Mouse (Mus musculus) gastrocnemius, adult 8-10 months (tissue): ENCODE measurements around the gene Appl1. TPM values are rescaled to one million over a fixed set of nuclear protein-coding genes. Genes with fewer than 3 reads are reported as not detected.

Experiments used
- DNase-seq, 2 experiments: peaks; one replicate each; pipeline ENCODE4 v3.0.0; 2022; ENCODE audit warnings: low spot score in 2 of 2
- total RNA-seq, 4 experiments: library from RNA; stranded (reverse); gene quantifications; 2 replicates each; pipeline ENCODE4 v1.2.4; 2022

Appl1 gene
- 10 to 100 TPM; 13.5 to 22.0 (median 18.2) TPM for total RNA-seq

GRCm38 (mm10) chr14:26971106-26971789, at the start of gene Appl1:
TSS of gene Appl1 (minus strand) at chr14:26971232.
- DNase-seq = no peak

DNA sequence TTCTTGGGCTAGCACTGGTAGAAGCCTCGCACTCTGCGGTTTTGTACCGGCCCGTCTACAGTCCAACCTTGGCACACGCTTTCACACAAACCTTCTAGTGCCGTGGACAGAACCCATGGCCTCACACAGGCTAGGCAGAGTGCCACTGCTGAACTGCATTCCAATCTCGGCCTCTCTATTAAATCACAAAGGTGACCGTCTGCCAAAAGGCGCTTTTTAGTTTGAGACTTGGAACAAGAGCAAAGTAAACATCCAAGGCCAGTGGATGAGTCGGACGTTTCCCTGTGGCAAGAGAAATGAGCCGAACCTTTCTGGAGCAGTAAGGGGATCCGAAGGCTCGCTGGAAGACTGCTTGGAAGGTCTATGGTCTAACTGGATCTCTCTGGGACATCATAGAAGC, 48.8 kb upstream of the Appl1 start:
- DNase-seq = no peak

DNA sequence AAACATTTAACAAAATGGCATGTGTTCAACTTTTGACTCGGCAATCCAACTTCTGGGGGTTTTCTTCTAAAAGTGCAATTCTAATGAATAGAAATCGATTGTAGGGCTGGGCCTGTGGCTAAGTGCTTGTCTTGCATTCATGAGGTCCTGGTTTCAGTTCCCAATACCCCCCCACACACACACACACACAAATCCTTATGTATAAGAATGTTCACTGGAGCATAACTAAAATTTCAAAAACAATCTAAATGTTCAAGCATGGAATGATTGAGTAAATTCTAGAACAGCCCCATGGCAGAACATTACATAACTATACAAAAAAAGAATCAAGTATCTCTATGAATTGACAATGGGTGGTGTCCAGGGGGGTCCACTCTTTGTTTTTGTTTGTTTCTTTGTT, 46.9 kb upstream of the Appl1 start:
- no peak for DNase-seq

- DNase-seq = no peak
Observed at GRCm38 (mm10) chr14:27013658-27014057, 42.6 kb upstream of the Appl1 start.

- no peak for DNase-seq
Observed at GRCm38 (mm10) chr14:27011561-27011960, 40.5 kb upstream of the Appl1 start.

GRCm38 (mm10) chr14:27005937-27006336, 34.9 kb upstream of the Appl1 start:
- no peak for DNase-seq

DNA sequence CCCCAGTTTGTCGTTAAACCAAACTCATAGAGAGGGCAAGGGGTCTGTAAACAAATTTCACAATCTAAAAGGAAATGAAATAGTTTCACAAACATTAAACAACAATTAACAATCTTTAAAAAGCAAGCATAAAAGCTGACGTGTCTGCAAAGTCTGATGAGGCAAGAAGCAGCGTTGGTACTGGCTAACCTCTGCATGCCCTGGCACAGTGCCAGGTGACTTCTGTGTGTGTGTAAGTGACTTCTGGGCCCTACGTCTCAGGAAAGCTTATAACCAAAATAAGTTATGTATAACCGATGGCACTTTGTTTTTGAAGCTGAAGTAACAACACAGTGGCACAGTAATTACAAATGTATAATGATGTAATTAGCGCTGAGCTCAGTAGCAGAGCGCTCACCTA, 33.9 kb upstream of the Appl1 start:
- no peak for DNase-seq

DNA sequence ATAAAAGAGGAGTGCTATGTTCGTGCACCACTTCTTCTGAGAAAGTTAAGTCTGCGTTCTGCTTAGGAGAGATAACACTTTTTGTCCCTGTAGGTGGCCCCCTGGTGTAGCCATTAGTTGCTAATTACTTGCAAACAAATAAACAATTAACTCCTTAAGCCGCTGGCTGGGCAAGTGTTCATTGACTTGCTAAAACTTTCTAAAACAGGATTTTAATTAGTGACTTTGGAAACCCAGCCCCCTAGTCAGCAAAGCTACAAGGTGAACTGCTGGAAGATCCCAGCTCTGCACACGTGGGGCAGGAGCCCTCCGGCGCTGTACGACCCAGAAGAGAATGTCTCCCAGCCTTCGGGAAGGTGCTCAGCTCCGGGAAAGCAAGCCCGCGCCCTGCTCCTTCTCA, 29.4 kb upstream of the Appl1 start:
- DNase-seq = no peak

- DNase-seq = no peak
Observed at GRCm38 (mm10) chr14:26996257-26996656, 25.2 kb upstream of the Appl1 start.

GRCm38 (mm10) chr14:26994211-26994741, 23.2 kb upstream of the Appl1 start, which contains the start of gene Hesx1:
TSS of gene Hesx1 (plus strand) at chr14:26994416.
- peak in 1 of 2 experiments; percentile 5 for DNase-seq

DNA sequence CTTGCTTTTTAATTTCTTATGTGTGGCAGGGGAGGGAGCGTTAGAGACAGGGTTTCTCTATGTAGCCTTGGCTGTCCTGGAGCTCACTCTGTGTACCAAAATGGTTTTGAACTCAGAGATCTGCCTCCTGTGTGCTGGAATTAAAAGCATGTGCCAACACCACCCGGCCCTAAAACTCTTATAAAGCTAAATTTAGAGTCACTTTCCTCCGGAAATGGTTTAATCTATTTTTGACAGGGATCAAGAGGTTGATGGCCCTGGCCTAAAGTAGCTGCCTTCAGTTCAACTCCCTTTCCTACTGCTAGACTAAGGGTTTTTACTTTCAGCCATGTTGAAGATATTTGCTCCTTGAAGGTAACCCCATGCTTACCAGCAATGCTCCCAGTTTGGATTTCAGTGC, 22.4 kb upstream of the Appl1 start:
- no peak for DNase-seq

GRCm38 (mm10) chr14:26991622-26992021, 20.6 kb upstream of the Appl1 start:
- DNase-seq = no peak

GRCm38 (mm10) chr14:26988694-26989093, 17.7 kb upstream of the Appl1 start:
- no peak for DNase-seq

- DNase-seq = no peak
Observed at GRCm38 (mm10) chr14:26982150-26982530, 11.1 kb upstream of the Appl1 start.

DNA sequence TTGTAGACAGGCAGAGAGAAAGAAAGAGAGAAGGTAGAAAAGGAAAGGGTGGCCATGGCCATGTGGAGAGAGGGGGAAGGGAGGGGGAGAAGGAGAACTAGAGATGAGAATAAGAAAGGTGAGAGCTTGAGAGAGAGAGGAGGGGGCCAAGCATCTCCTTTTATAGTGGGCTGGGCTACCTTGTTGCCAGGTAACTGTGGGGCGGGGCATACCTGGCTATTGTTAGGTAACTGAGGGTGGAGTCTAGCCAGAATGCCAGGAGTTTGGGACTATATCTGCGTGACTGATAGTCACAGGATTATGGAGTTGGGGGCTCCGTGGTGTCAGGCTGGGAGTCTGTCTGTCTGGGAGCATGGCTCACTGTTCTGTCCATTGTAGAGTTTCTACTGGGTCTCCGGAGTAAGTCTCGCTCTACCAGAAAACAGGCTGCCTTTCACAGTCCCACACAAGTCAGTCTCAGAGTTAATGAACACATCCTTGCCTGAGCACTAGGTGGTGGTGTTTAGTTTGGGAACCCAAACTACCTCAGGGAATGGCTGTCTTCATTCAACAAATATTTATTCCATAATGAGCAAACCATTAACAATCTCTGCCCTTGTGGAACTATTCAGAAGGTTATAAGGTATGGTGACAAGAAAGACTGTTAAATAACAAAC, 10.6 kb upstream of the Appl1 start:
- no peak for DNase-seq

DNA sequence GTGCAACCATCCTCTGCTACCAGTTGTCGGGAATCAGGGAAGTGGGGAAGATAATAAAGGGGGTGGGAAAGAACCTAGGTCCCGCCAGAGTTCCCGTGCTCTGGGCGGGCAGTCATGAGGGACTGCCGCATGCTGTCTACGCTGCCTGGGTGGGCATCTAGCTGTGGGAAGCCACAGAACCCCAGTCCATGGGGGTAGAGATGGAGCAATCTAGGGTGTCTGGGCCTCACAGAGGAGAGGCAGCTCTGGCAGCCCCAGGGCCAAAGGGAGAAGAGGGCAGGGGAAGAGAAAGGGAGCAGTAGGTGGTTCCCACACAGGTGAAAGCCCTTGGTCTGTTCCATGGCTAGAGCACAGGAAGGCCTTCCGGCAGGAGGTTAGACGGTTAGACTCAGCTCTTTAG, 10.0 kb upstream of the Appl1 start:
- DNase-seq = no peak

GRCm38 (mm10) chr14:26979808-26980207, 8.8 kb upstream of the Appl1 start:
- DNase-seq = no peak

- DNase-seq = no peak
Observed at GRCm38 (mm10) chr14:26977500-26977899, 6.5 kb upstream of the Appl1 start.

DNA sequence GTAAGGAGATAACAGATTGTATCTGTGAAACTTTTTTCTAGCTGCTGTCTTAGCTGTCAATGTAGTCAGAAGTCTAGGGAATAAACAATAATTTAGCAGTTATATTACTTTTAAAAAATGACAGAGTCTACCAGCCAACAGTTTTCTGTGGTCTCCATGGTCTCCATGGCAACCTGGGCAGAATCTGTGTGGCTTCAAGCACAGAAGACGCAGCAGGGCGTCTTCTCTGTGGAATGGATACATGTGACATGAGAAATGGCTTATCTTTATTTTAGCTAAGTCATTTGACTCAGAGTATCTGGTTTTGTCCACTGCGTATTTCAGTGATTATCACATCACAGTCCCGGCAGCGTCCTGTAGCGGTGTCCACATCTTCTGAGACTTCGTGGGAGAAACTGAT, 5.2 kb upstream of the Appl1 start:
- DNase-seq = no peak

DNA sequence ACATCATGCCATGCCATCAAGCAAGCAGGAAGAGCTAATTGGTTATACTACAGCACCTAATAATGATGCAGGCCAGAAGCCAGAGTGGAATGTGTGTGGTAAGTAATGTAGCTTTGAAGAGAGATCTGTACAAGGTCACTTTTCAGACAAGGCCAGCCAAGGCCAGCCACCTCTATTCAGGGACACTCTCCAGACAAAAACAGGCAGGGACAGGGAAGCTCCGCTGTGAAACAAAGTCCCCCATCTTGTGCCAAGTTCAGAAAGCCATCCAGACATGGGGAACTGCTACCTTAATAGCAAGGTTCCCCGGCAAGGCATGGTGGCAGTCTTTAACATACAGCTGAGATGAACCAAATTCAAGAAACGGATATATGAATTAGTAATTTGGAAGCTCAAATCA, 4.5 kb upstream of the Appl1 start:
- no peak for DNase-seq

DNA sequence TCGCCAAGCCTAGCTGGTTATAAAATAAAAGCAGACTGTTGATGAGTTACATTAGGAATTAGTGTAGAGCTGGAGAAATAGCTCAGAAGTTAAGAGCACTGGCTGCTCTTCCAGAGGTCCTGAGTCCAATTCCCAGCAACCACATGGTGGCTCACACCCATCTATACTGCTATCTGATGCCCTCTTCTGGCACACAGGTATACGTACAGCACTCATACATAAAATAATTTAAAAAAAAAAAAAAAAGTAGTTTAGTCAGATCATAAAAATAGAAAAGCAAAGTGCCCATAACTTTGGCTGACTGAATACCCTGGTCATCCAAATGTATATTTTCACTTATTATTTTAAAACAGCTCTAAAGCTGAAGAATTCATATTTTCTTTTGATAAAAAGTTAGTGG, 2.1 kb upstream of the Appl1 start:
- no peak for DNase-seq

- DNase-seq = peak; percentile 89 to 92
Observed at GRCm38 (mm10) chr14:26970439-26970932, 546 bp downstream of the Appl1 start.
